Mouse (Mus musculus): ENCODE results near the gene Ppp3ca. TPM values are rescaled to one million over a fixed set of nuclear protein-coding genes. Genes with fewer than 3 reads are reported as not detected.

Gene Ppp3ca
- polyA plus RNA-seq, 1 experiment from 2014 or later = 42.8 TPM

DNA sequence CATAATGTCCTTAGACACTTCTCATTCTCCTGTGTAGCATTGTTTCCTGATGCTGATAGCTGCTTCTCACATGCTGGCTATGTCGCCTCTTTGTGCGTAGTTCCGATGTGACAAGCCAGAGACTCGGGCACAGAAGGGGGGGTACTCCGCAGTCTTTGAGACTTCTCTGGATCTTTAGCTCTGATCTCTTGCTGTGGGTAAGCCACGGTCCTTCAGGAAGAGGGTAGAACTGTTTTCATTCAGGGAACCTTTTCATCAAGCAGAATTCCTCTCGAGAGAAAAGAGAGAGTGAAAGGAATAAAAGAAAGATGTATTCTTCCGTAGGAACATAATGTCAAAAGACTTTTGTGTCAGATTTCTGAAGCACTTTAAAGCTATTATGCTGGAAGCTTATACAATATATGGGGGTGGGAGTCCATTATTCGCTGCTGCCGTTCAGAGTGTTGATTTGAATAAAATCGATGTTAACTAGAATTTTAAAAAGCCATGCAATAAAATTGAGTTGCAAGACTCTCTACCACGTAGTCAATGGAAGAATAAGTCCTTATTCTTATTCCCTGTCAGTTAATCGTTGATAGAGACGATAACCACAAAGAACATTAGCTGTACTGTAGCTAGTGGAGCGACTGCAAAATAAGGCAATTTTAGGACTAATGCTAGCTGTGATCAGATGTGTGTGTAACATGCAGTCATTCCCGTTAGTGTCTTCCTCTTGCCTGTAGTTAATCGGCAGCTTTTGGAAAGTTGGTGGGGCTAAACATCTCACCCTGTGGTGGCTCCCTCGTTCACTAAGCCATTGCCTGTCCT is 223.9 kb downstream of the Ppp3ca start:
- 89% methylated on average over 18 of the region's 18 CpGs for whole genome bisulfite sequencing
- Histone ChIP-seq H3K4me2 (ENCODE audit: low read depth, low read length) (no peak overlapping the region), H3K4me3 (replicated peaks; ENCODE audit: low read length) (no peak overlapping the region), H3K27me3 (ENCODE audit: control insufficient read depth, insufficient read depth, low read length) (no peaks in the 10 kb centered on the region), H3K27ac (ENCODE audit: low read length) (no peak overlapping the region), H3K4me1 (ENCODE audit: control insufficient read depth, insufficient read depth, low read length) (no peaks in the 10 kb centered on the region), H3K9ac (ENCODE audit: low read length) (no peak overlapping the region), H3K36me3 (ENCODE audit: control insufficient read depth, insufficient read depth, low read length) (no peaks in the 10 kb centered on the region), H3K9me3 (replicated peaks; ENCODE audit: control insufficient read depth, low read length) (no peaks in the 10 kb centered on the region)
- no peak for ATAC-seq (ENCODE audit: insufficient read depth, low FRiP score)

DNA sequence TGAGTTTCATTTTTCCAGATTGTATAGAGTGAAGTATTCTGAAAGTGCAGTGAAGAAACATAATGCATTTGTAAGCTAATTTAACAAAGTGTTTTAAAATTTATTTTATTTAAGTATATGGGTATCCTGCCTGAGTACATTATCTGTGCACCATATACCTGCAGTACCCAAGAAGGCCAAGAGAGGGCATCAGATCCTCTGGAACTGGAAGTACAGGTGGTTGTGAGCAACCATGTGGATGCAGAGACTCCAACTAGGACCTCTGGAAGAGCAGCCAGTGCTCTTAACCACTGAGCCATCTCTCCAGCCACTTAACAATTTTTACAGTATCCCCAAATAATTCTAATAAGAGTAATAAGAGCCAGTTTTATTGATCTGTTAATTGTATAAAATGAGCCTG is 225.6 kb downstream of the Ppp3ca start:
- Histone ChIP-seq H3K27ac (ENCODE audit: low read length) (no peak overlapping the region), H3K4me2 (ENCODE audit: low read depth, low read length) (no peak overlapping the region), H3K27me3 (ENCODE audit: control insufficient read depth, insufficient read depth, low read length) (no peaks in the 10 kb centered on the region), H3K9ac (ENCODE audit: low read length) (no peak overlapping the region), H3K4me1 (ENCODE audit: control insufficient read depth, insufficient read depth, low read length) (no peaks in the 10 kb centered on the region), H3K9me3 (replicated peaks; ENCODE audit: control insufficient read depth, low read length) (no peaks in the 10 kb centered on the region), H3K4me3 (replicated peaks; ENCODE audit: low read length) (no peak overlapping the region), H3K36me3 (ENCODE audit: control insufficient read depth, insufficient read depth, low read length) (no peaks in the 10 kb centered on the region)
- no peak for ATAC-seq (ENCODE audit: insufficient read depth, low FRiP score)

DNA sequence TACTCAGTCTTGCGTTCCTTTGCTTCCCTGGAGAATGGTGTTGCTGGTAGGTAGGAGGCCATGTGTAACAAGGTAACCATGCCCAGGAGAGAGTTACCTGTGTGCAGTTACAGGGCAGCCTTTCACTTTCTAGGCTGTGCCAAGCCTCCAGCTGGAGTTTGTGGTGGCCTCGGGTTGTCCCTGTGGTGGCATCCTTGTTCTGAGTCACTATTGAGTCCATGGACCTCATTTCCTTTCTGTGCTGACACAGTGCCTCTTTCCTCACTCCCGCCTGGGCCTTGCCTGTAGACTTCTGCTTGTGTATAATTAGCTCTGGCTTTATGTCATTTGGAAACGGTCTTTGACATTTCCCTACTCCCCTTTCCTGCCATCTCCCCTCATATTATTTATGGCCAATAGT is 226.4 kb downstream of the Ppp3ca start:
- H3K4me1 ChIP-seq (ENCODE audit: control insufficient read depth, insufficient read depth, low read length) = no peaks in the 10 kb centered on the region
- H3K36me3 ChIP-seq (ENCODE audit: control insufficient read depth, insufficient read depth, low read length) = no peaks in the 10 kb centered on the region

DNA sequence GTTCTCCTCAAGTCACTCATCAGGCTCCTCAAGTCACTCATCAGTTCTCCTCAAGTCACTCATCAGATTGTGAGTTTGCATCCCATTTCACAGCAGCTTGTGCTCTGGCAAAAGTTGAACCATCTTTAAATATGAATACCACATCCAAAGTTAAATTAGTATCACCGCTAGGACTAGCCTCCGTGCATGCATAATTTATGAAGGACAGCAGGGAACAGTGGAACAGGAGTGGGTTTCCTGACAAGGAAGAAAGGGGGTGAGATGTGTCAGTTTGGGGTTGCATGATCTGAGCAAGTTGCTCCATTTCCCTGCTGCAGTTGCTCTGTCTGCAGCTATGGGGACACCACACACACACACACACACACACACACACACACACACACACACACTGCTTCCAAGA is 229.8 kb downstream of the Ppp3ca start:
- Histone ChIP-seq H3K4me1 (ENCODE audit: control insufficient read depth, insufficient read depth, low read length) (no peaks in the 10 kb centered on the region), H3K4me3 (replicated peaks; ENCODE audit: low read length) (no peak overlapping the region), H3K27me3 (ENCODE audit: control insufficient read depth, insufficient read depth, low read length) (no peaks in the 10 kb centered on the region), H3K9me3 (replicated peaks; ENCODE audit: control insufficient read depth, low read length) (no peaks in the 10 kb centered on the region), H3K9ac (ENCODE audit: low read length) (no peak overlapping the region), H3K4me2 (ENCODE audit: low read depth, low read length) (no peak overlapping the region), H3K27ac (ENCODE audit: low read length) (no peak overlapping the region), H3K36me3 (ENCODE audit: control insufficient read depth, insufficient read depth, low read length) (no peaks in the 10 kb centered on the region)
- no peak for ATAC-seq (ENCODE audit: insufficient read depth, low FRiP score)
- WGBS = 78% methylated on average over 2 of the region's 2 CpGs

More for the DNA sequence above, 226.4 kb downstream of the Ppp3ca start:
- H3K9me3 ChIP-seq (replicated peaks; ENCODE audit: control insufficient read depth, low read length) = no peaks in the 10 kb centered on the region
- 82% methylated on average over 4 of the region's 4 CpGs for WGBS
- no peak overlapping the region for H3K4me2 ChIP-seq (ENCODE audit: low read depth, low read length)
- no peak overlapping the region for H3K4me3 ChIP-seq (replicated peaks; ENCODE audit: low read length)
- H3K27me3 ChIP-seq (ENCODE audit: control insufficient read depth, insufficient read depth, low read length) = no peaks in the 10 kb centered on the region
- no peak overlapping the region for H3K27ac ChIP-seq (ENCODE audit: low read length)
- ATAC-seq (ENCODE audit: insufficient read depth, low FRiP score) = no peak
- no peak overlapping the region for H3K9ac ChIP-seq (ENCODE audit: low read length)

DNA sequence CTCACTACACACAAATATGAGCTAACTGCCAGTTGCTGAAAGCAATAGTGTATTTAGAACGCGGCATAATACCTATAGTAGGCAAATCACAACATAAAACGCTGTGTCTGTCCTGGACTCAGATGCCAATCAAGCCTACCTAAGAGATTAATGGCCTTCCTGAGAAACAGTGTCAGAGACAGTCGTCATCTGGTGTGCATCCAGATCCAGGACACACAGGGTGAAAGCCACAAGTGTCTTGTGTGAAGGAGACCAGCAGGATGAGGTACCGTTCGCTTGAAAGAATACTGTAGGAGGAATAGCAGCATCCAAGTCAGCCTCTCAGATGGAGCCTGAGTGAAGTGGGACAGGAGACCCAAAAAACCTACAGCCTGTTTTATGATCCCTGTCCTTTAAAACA is 231.1 kb downstream of the Ppp3ca start:
- H3K9ac ChIP-seq (ENCODE audit: low read length) = no peak overlapping the region
- H3K36me3 ChIP-seq (ENCODE audit: control insufficient read depth, insufficient read depth, low read length) = no peaks in the 10 kb centered on the region
- no peak for ATAC-seq (ENCODE audit: insufficient read depth, low FRiP score)
- H3K4me1 ChIP-seq (ENCODE audit: control insufficient read depth, insufficient read depth, low read length) = no peaks in the 10 kb centered on the region
- WGBS = 93% methylated on average over 6 of the region's 6 CpGs
- no peaks in the 10 kb centered on the region for H3K27me3 ChIP-seq (ENCODE audit: control insufficient read depth, insufficient read depth, low read length)
- H3K4me3 ChIP-seq (replicated peaks; ENCODE audit: low read length) = no peak overlapping the region
- no peak overlapping the region for H3K27ac ChIP-seq (ENCODE audit: low read length)
- H3K9me3 ChIP-seq (replicated peaks; ENCODE audit: control insufficient read depth, low read length) = no peaks in the 10 kb centered on the region
- no peak overlapping the region for H3K4me2 ChIP-seq (ENCODE audit: low read depth, low read length)

DNA sequence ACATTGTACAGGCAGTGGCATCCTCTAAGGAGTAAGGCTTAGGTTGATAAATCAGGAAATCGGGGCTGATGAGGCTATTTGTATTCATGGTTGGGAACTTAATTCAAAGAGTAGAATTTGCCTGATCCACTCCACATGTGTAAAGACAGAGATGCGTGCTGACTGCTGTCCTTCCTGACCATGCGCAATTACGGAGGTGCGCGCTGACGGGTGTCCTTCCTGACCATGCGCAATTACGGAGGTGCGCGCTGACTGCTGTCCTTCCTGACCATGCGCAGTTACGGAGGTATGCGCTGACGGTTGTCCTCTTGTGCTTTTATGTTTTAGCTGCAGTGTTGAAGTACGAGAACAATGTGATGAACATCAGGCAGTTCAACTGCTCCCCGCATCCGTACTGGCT is 232.9 kb downstream of the Ppp3ca start:
- WGBS = 98% methylated on average over 18 of the region's 18 CpGs
- Histone ChIP-seq H3K27me3 (ENCODE audit: control insufficient read depth, insufficient read depth, low read length) (no peaks in the 10 kb centered on the region), H3K9me3 (replicated peaks; ENCODE audit: control insufficient read depth, low read length) (no peaks in the 10 kb centered on the region), H3K36me3 (ENCODE audit: control insufficient read depth, insufficient read depth, low read length) (no peaks in the 10 kb centered on the region), H3K27ac (ENCODE audit: low read length) (no peak overlapping the region), H3K4me3 (replicated peaks; ENCODE audit: low read length) (no peak overlapping the region), H3K4me2 (ENCODE audit: low read depth, low read length) (no peak overlapping the region), H3K4me1 (ENCODE audit: control insufficient read depth, insufficient read depth, low read length) (no peaks in the 10 kb centered on the region), H3K9ac (ENCODE audit: low read length) (no peak overlapping the region)
- no peak for ATAC-seq (ENCODE audit: insufficient read depth, low FRiP score)

DNA sequence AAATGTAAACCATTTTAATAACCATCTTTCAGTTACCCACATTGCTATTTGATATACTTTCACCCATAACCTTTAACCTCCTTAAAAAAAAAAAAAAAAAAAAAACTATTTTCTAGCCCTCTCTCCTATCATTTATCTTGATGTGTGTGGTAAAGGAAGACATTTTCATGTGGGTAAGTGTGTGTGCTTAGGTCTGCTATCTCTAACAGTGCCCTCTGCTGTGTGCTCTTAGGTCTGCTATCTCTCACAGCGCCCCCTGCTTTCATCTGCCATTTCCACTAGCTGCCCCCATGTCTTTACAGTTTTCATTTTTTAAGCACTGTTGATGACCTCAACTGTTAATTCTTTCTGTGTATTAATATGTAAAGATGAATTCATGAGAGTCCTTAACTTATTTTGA is 235.7 kb downstream of the Ppp3ca start:
- 74% methylated on average over 1 of the region's 1 CpGs for WGBS
- H3K27me3 ChIP-seq (ENCODE audit: control insufficient read depth, insufficient read depth, low read length) = no peaks in the 10 kb centered on the region
- no peak for ATAC-seq (ENCODE audit: insufficient read depth, low FRiP score)

DNA sequence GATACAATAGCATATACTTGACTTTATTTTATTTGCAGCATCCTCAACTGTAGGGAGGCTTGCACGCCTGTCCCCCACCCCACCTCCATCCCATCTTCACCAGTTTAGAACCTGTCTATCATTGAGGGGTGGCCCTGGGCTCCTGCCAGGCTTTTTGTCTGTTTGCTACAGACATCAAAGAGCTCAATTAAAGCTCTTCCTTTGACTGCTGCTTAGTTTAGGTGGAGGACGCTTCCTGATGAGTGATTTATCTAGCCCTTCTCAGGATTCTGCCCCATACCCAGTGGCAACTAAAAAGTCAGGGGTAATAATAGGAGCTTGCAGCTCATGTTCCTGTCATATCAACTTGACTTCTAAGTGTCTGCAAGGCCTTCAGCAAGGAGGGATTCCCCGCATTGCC is 239.6 kb downstream of the Ppp3ca start:
- Histone ChIP-seq H3K4me1 (ENCODE audit: control insufficient read depth, insufficient read depth, low read length) (no peaks in the 10 kb centered on the region), H3K27ac (ENCODE audit: low read length) (no peak overlapping the region), H3K9ac (ENCODE audit: low read length) (no peak overlapping the region), H3K27me3 (ENCODE audit: control insufficient read depth, insufficient read depth, low read length) (no peaks in the 10 kb centered on the region), H3K4me2 (ENCODE audit: low read depth, low read length) (no peak overlapping the region), H3K9me3 (replicated peaks; ENCODE audit: control insufficient read depth, low read length) (no peaks in the 10 kb centered on the region), H3K4me3 (replicated peaks; ENCODE audit: low read length) (no peak overlapping the region), H3K36me3 (ENCODE audit: control insufficient read depth, insufficient read depth, low read length) (no peaks in the 10 kb centered on the region)
- ATAC-seq (ENCODE audit: insufficient read depth, low FRiP score) = no peak
- WGBS = 71% methylated on average over 3 of the region's 3 CpGs

More for the DNA sequence above, 235.7 kb downstream of the Ppp3ca start:
- Histone ChIP-seq H3K4me3 (replicated peaks; ENCODE audit: low read length) (no peak overlapping the region), H3K4me1 (ENCODE audit: control insufficient read depth, insufficient read depth, low read length) (no peaks in the 10 kb centered on the region), H3K9me3 (replicated peaks; ENCODE audit: control insufficient read depth, low read length) (no peaks in the 10 kb centered on the region), H3K36me3 (ENCODE audit: control insufficient read depth, insufficient read depth, low read length) (no peaks in the 10 kb centered on the region), H3K9ac (ENCODE audit: low read length) (no peak overlapping the region), H3K4me2 (ENCODE audit: low read depth, low read length) (no peak overlapping the region), H3K27ac (ENCODE audit: low read length) (no peak overlapping the region)

DNA sequence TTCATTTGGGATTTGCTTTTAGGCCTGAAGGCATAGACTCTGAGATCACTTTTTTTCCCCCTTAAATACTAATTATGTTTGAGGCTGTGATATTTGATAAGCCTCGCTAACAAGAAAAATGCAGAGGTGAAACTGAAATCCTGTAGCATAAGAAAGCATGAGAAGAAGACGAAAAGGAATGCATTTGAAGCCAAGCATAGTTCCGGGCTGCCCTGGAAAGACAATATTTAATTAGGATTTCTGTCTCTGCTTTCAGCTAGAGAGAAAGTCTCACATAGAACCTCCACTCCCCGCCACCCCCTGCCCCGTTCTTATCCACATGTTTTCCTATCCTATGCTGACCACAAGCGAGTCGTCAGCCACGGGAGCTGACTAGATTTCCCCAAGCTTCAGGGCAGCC is 241.4 kb downstream of the Ppp3ca start:
- Histone ChIP-seq H3K4me1 (ENCODE audit: control insufficient read depth, insufficient read depth, low read length) (no peaks in the 10 kb centered on the region), H3K27ac (ENCODE audit: low read length) (no peak overlapping the region), H3K9ac (ENCODE audit: low read length) (no peak overlapping the region), H3K27me3 (ENCODE audit: control insufficient read depth, insufficient read depth, low read length) (no peaks in the 10 kb centered on the region), H3K36me3 (ENCODE audit: control insufficient read depth, insufficient read depth, low read length) (no peaks in the 10 kb centered on the region), H3K9me3 (replicated peaks; ENCODE audit: control insufficient read depth, low read length) (no peaks in the 10 kb centered on the region), H3K4me3 (replicated peaks; ENCODE audit: low read length) (no peak overlapping the region), H3K4me2 (ENCODE audit: low read depth, low read length) (no peak overlapping the region)
- no peak for ATAC-seq (ENCODE audit: insufficient read depth, low FRiP score)
- 82% methylated on average over 8 of the region's 8 CpGs for WGBS

All from stomach, embryonic 16.5 days (tissue).